Mouse (Mus musculus): ENCODE measurements around the gene Dnajc5. TPM values are rescaled to one million over a fixed set of nuclear protein-coding genes. Genes with fewer than 3 reads are reported as not detected.
A peak's percentile ranks its signal among the peaks of the same experiment; 100 is the strongest.

The Dnajc5 gene
- polyA plus RNA-seq, 1 experiment from 2014 or later = 245 TPM

GRCm38 (mm10) chr2:181600828-181601750 is 80.8 kb downstream of the Dnajc5 start:
- Histone ChIP-seq H3K36me3 (ENCODE audit: control insufficient read depth, insufficient read depth, low read length) (0 out of 2 replicates have a peak, but pooled peaks cover 4% of the 10 kb centered on the region), H3K4me2 (ENCODE audit: low read depth, low read length) (peak overlapping the region; percentile 87), H3K9ac (replicated peaks; ENCODE audit: low read depth, low read length) (peak overlapping the region; percentile 90), H3K27me3 (ENCODE audit: control insufficient read depth, insufficient read depth, low read length) (no peaks in the 10 kb centered on the region), H3K27ac (ENCODE audit: low read depth, low read length) (peak overlapping the region; percentile 87), H3K4me3 (ENCODE audit: low read depth, low read length) (peak overlapping the region; percentile 84), H3K4me1 (ENCODE audit: control insufficient read depth, insufficient read depth, low read length) (peaks cover 17% of the 10 kb centered on the region), H3K9me3 (ENCODE audit: control insufficient read depth, low read length) (no peaks in the 10 kb centered on the region)
- 2% methylated on average over 57 of the region's 57 CpGs for WGBS
- ATAC-seq (ENCODE audit: low read depth) = peak; percentile 93

- H3K4me1 ChIP-seq (ENCODE audit: control insufficient read depth, insufficient read depth, low read length) = peaks cover 17% of the 10 kb centered on the region
- H3K9me3 ChIP-seq (ENCODE audit: control insufficient read depth, low read length) = no peaks in the 10 kb centered on the region
- H3K27ac ChIP-seq (ENCODE audit: low read depth, low read length) = peak overlapping the region; percentile 84; the same call in 1 of the 2 replicates
- H3K36me3 ChIP-seq (ENCODE audit: control insufficient read depth, insufficient read depth, low read length) = no peaks in the 10 kb centered on the region
- no peaks in the 10 kb centered on the region for H3K27me3 ChIP-seq (ENCODE audit: control insufficient read depth, insufficient read depth, low read length)
- 30% methylated on average over 10 of the region's 10 CpGs for WGBS
- ATAC-seq (ENCODE audit: low read depth) = no peak
- H3K4me2 ChIP-seq (ENCODE audit: low read depth, low read length) = peak overlapping the region; percentile 87
- peak overlapping the region; percentile 90 for H3K9ac ChIP-seq (replicated peaks; ENCODE audit: low read depth, low read length)
- peak overlapping the region; percentile 84 for H3K4me3 ChIP-seq (ENCODE audit: low read depth, low read length)
Observed at GRCm38 (mm10) chr2:181601751-181602145, 81.5 kb downstream of the Dnajc5 start.

- Histone ChIP-seq H3K27ac (ENCODE audit: low read depth, low read length) (no peak overlapping the region), H3K9ac (replicated peaks; ENCODE audit: low read depth, low read length) (no peak overlapping the region)
- 78% methylated on average over 4 of the region's 4 CpGs for WGBS
Observed at GRCm38 (mm10) chr2:181602367-181602766, 82.1 kb downstream of the Dnajc5 start.

More at GRCm38 (mm10) chr2:181602367-181602766, 82.1 kb downstream of the Dnajc5 start:
- Histone ChIP-seq H3K9me3 (ENCODE audit: control insufficient read depth, low read length) (no peaks in the 10 kb centered on the region), H3K36me3 (ENCODE audit: control insufficient read depth, insufficient read depth, low read length) (no peaks in the 10 kb centered on the region), H3K4me1 (ENCODE audit: control insufficient read depth, insufficient read depth, low read length) (peaks cover 15% of the 10 kb centered on the region), H3K4me2 (ENCODE audit: low read depth, low read length) (peak overlapping the region; percentile 87), H3K27me3 (ENCODE audit: control insufficient read depth, insufficient read depth, low read length) (no peaks in the 10 kb centered on the region), H3K4me3 (ENCODE audit: low read depth, low read length) (no peak overlapping the region)
- ATAC-seq (ENCODE audit: low read depth) = no peak

Small RNAs within 50 kb of the gene (microRNA-seq; reads per million reads assigned to microRNA genes)
- not detected for gene Mir7006

Other genes starting within 250 kb of the Dnajc5 start
- 19.3 and 19.9 TPM in 2 replicates for gene Gmeb2, start 232.4 kb upstream of the Dnajc5 start, polyA plus RNA-seq (2014; fragmentation: Nextera tagmentation; extraction: Ambion mirVana)
- 1,346 and 1,661 TPM in 2 replicates for gene Stmn3, start 206.0 kb upstream of the Dnajc5 start, polyA plus RNA-seq (2014; fragmentation: Nextera tagmentation; extraction: Ambion mirVana)
- gene Rtel1, start 200.7 kb upstream of the Dnajc5 start, polyA plus RNA-seq (2014; fragmentation: Nextera tagmentation; extraction: Ambion mirVana) = 37.4 and 43.9 TPM in 2 replicates
- gene Zgpat, start 155.6 kb upstream of the Dnajc5 start, polyA plus RNA-seq (2014; fragmentation: Nextera tagmentation; extraction: Ambion mirVana) = 59.3 and 67.7 TPM in 2 replicates
- 57.8 and 66.0 TPM in 2 replicates for gene Arfrp1, start 155.1 kb upstream of the Dnajc5 start, polyA plus RNA-seq (2014; fragmentation: Nextera tagmentation; extraction: Ambion mirVana)
- 44.7 and 46.2 TPM in 2 replicates for gene Lime1, start 140.4 kb upstream of the Dnajc5 start, polyA plus RNA-seq (2014; fragmentation: Nextera tagmentation; extraction: Ambion mirVana)
- 18.2 and 22.8 TPM in 2 replicates for gene Zbtb46, start 61.1 kb upstream of the Dnajc5 start, polyA plus RNA-seq (2014; fragmentation: Nextera tagmentation; extraction: Ambion mirVana)
- not detected in 2 replicates for gene Abhd16b, start 27.3 kb upstream of the Dnajc5 start, polyA plus RNA-seq (2014; fragmentation: Nextera tagmentation; extraction: Ambion mirVana)
- 116 and 120 TPM in 2 replicates for gene Tpd52l2, start 23.3 kb upstream of the Dnajc5 start, polyA plus RNA-seq (2014; fragmentation: Nextera tagmentation; extraction: Ambion mirVana)
- 61.3 and 66.6 TPM in 2 replicates for gene Uckl1, start 64.4 kb downstream of the Dnajc5 start, polyA plus RNA-seq (2014; fragmentation: Nextera tagmentation; extraction: Ambion mirVana)
- 50.3 and 65.6 TPM in 2 replicates for gene Prpf6, start 71.4 kb downstream of the Dnajc5 start, polyA plus RNA-seq (2014; fragmentation: Nextera tagmentation; extraction: Ambion mirVana)
- 85.1 and 87.5 TPM in 2 replicates for gene Zfp512b, start 72.3 kb downstream of the Dnajc5 start, polyA plus RNA-seq (2014; fragmentation: Nextera tagmentation; extraction: Ambion mirVana)
- gene Samd10, start 78.7 kb downstream of the Dnajc5 start, polyA plus RNA-seq (2014; fragmentation: Nextera tagmentation; extraction: Ambion mirVana) = 189 and 220 TPM in 2 replicates
- gene Gm29797, start 136.5 kb downstream of the Dnajc5 start, polyA plus RNA-seq (2014; fragmentation: Nextera tagmentation; extraction: Ambion mirVana) = not detected in 2 replicates
- 12.7 and 17.0 TPM in 2 replicates for gene Sox18, start 151.2 kb downstream of the Dnajc5 start, polyA plus RNA-seq (2014; fragmentation: Nextera tagmentation; extraction: Ambion mirVana)
- gene Tcea2, start 159.8 kb downstream of the Dnajc5 start, polyA plus RNA-seq (2014; fragmentation: Nextera tagmentation; extraction: Ambion mirVana) = 49.6 and 54.8 TPM in 2 replicates
- gene Rgs19, start 173.5 kb downstream of the Dnajc5 start, polyA plus RNA-seq (2014; fragmentation: Nextera tagmentation; extraction: Ambion mirVana) = 53.6 and 66.3 TPM in 2 replicates
- gene Lkaaear1, start 178.0 kb downstream of the Dnajc5 start, polyA plus RNA-seq (2014; fragmentation: Nextera tagmentation; extraction: Ambion mirVana) = not detected in 2 replicates
- gene Oprl1, start 194.5 kb downstream of the Dnajc5 start, polyA plus RNA-seq (2014; fragmentation: Nextera tagmentation; extraction: Ambion mirVana) = 98.4 and 105 TPM in 2 replicates
- gene Myt1, start 242.8 kb downstream of the Dnajc5 start, polyA plus RNA-seq (2014; fragmentation: Nextera tagmentation; extraction: Ambion mirVana) = 26.9 and 28.7 TPM in 2 replicates